Mouse (Mus musculus) embryonic facial prominence, embryonic 10.5 days (tissue): Measurements from ENCODE around the gene Acot11. TPM values are rescaled to one million over a fixed set of nuclear protein-coding genes. Genes with fewer than 3 reads are reported as not detected.
"Not testable (repeated sequence)": the region's sequence is repeated elsewhere in the genome, so short reads cannot be mapped to it uniquely, and the experiment has no call there.

Experiments used
- DNase-seq: peaks from one replicate; pipeline ENCODE4 v3.0.0-alpha.2; 2017; ENCODE audit warnings: low spot score
- H3K27ac ChIP-seq: fragments of 300-500 bp; sonication (generic); replicated peaks from 2 replicates; pipeline ENCODE4 v1.5.1; 2016; ENCODE audit warnings: mild to moderate bottlenecking
- H3K27me3 ChIP-seq: fragments of 300-500 bp; sonication (generic); replicated peaks from 2 replicates; pipeline ENCODE4 v1.6.1; 2016; ENCODE audit warnings: low read depth, mild to moderate bottlenecking; ENCODE audit not compliant: poor library complexity, severe bottlenecking
- H3K36me3 ChIP-seq: fragments of 300-500 bp; sonication (generic); replicated peaks from 2 replicates; pipeline ENCODE4 v1.6.1; 2016; ENCODE audit warnings: mild to moderate bottlenecking, moderate library complexity
- H3K4me1 ChIP-seq: fragments of 300-500 bp; sonication (generic); 2 replicates; pipeline ENCODE4 v1.6.1; 2016
- H3K4me3 ChIP-seq: fragments of 300-500 bp; sonication (generic); 2 replicates; pipeline ENCODE4 v1.5.1; 2016; ENCODE audit warnings: mild to moderate bottlenecking, moderate library complexity
- H3K9me3 ChIP-seq: fragments of 300-500 bp; sonication (generic); 2 replicates; pipeline ENCODE4 v1.6.1; 2016; ENCODE audit warnings: mild to moderate bottlenecking
- WGBS: fragments of 180-500 bp; shearing (Covaris S2); methylation state at CpG from one replicate; pipeline ENCODE4 v1.1.7; 2016; 5-methylcytosine and 5-hydroxymethylcytosine counted together
- polyA plus RNA-seq: library from polyadenylated mRNA; unstranded; fragments of >200 nt; fragmentation: Nextera tagmentation; extraction: Ambion mirVana; gene quantifications from 2 replicates; pipeline ENCODE4 v1.2.1, GENCODE M21; 2016

The Acot11 gene
- polyA plus RNA-seq, 1 experiment from 2014 or later, result 2.1 TPM

GRCm38 (mm10) chr4:106804201-106804909, 443 bp downstream of the Acot11 start:
- peak overlapping the region; percentile 49 for H3K4me3 ChIP-seq
- H3K4me1 ChIP-seq, result peaks cover 23% of the 10 kb centered on the region
- WGBS, result 43% methylated on average over 16 of the region's 16 CpGs
- H3K9me3 ChIP-seq, result no peaks in the 10 kb centered on the region
- DNase-seq, result no peak
- peak overlapping the region; percentile 69 for H3K27ac ChIP-seq
- peaks cover 28% of the 10 kb centered on the region for H3K27me3 ChIP-seq
- H3K36me3 ChIP-seq, result no peaks in the 10 kb centered on the region

- peaks cover 32% of the 10 kb centered on the region for H3K27me3 ChIP-seq
- no peak overlapping the region for H3K4me3 ChIP-seq
- peaks cover 29% of the 10 kb centered on the region for H3K4me1 ChIP-seq
- H3K36me3 ChIP-seq, result no peaks in the 10 kb centered on the region
- no peaks in the 10 kb centered on the region for H3K9me3 ChIP-seq
- 83% methylated on average over 4 of the region's 4 CpGs for WGBS
- no peak overlapping the region for H3K27ac ChIP-seq
- DNase-seq, result no peak
Observed at GRCm38 (mm10) chr4:106803781-106804180, 1.0 kb downstream of the Acot11 start.

GRCm38 (mm10) chr4:106799772-106800336, 4.9 kb downstream of the Acot11 start:
- Histone ChIP-seq H3K4me1 (peaks cover 27% of the 10 kb centered on the region), H3K27me3 (peaks cover 30% of the 10 kb centered on the region), H3K27ac (peak overlapping the region; percentile 30; the same call in 1 of the 2 replicates), H3K4me3 (peak overlapping the region; percentile 46), H3K36me3 (no peaks in the 10 kb centered on the region), H3K9me3 (no peaks in the 10 kb centered on the region)
- WGBS, result 7% methylated on average over 15 of the region's 15 CpGs
- DNase-seq, result peak; percentile 76

GRCm38 (mm10) chr4:106798908-106799546, 5.8 kb downstream of the Acot11 start:
- H3K27me3 ChIP-seq, result peaks cover 22% of the 10 kb centered on the region
- no peak for DNase-seq
- no peaks in the 10 kb centered on the region for H3K9me3 ChIP-seq
- H3K4me1 ChIP-seq, result peaks cover 23% of the 10 kb centered on the region
- H3K4me3 ChIP-seq, result no peak overlapping the region
- 74% methylated on average over 10 of the region's 10 CpGs for WGBS
- no peaks in the 10 kb centered on the region for H3K36me3 ChIP-seq
- H3K27ac ChIP-seq, result no peak overlapping the region

GRCm38 (mm10) chr4:106795289-106795688, 9.5 kb downstream of the Acot11 start:
- Histone ChIP-seq H3K4me1 (peaks cover 23% of the 10 kb centered on the region), H3K9me3 (no peaks in the 10 kb centered on the region), H3K27me3 (peaks cover 12% of the 10 kb centered on the region), H3K36me3 (no peaks in the 10 kb centered on the region), H3K27ac (no peak overlapping the region), H3K4me3 (no peak overlapping the region)
- whole genome bisulfite sequencing, result 93% methylated on average over 2 of the region's 2 CpGs
- no peak for DNase-seq

- Histone ChIP-seq H3K27ac (no peak overlapping the region), H3K4me1 (peaks cover 16% of the 10 kb centered on the region), H3K36me3 (no peaks in the 10 kb centered on the region), H3K9me3 (no peaks in the 10 kb centered on the region), H3K4me3 (no peak overlapping the region), H3K27me3 (peaks cover 12% of the 10 kb centered on the region)
- 88% methylated on average over 7 of the region's 7 CpGs for WGBS
- DNase-seq, result no peak
Observed at GRCm38 (mm10) chr4:106794247-106794646, 10.6 kb downstream of the Acot11 start.

GRCm38 (mm10) chr4:106793826-106794225, 11.0 kb downstream of the Acot11 start:
- not testable (repeated sequence) for DNase-seq, H3K9me3 ChIP-seq, H3K36me3 ChIP-seq, H3K4me3 ChIP-seq, H3K27me3 ChIP-seq, H3K27ac ChIP-seq
- 88% methylated on average over 9 of the region's 9 CpGs for WGBS
- peaks cover 16% of the 10 kb centered on the region for H3K4me1 ChIP-seq

- no peak overlapping the region for H3K4me3 ChIP-seq
- H3K36me3 ChIP-seq, result no peaks in the 10 kb centered on the region
- no peak overlapping the region for H3K27ac ChIP-seq
- peaks cover 26% of the 10 kb centered on the region for H3K4me1 ChIP-seq
- DNase-seq, result no peak
- H3K9me3 ChIP-seq, result no peaks in the 10 kb centered on the region
- no peaks in the 10 kb centered on the region for H3K27me3 ChIP-seq
Observed at GRCm38 (mm10) chr4:106792276-106792675, 12.5 kb downstream of the Acot11 start.

GRCm38 (mm10) chr4:106790938-106791337, 13.9 kb downstream of the Acot11 start:
- peaks cover 39% of the 10 kb centered on the region for H3K4me1 ChIP-seq
- WGBS, result 92% methylated on average over 1 of the region's 1 CpGs
- no peaks in the 10 kb centered on the region for H3K9me3 ChIP-seq
- DNase-seq, result no peak
- H3K4me3 ChIP-seq, result no peak overlapping the region
- H3K36me3 ChIP-seq, result no peaks in the 10 kb centered on the region
- no peaks in the 10 kb centered on the region for H3K27me3 ChIP-seq
- no peak overlapping the region for H3K27ac ChIP-seq

- H3K4me3 ChIP-seq, H3K27ac ChIP-seq, H3K36me3 ChIP-seq, DNase-seq, H3K27me3 ChIP-seq, H3K9me3 ChIP-seq: not testable (repeated sequence)
- H3K4me1 ChIP-seq, result peaks cover 47% of the 10 kb centered on the region
- WGBS, result 82% methylated on average over 5 of the region's 5 CpGs
Observed at GRCm38 (mm10) chr4:106790218-106790617, 14.6 kb downstream of the Acot11 start.

GRCm38 (mm10) chr4:106789705-106790104, 15.1 kb downstream of the Acot11 start:
- WGBS, result 81% methylated on average over 9 of the region's 9 CpGs
- H3K27me3 ChIP-seq, result no peaks in the 10 kb centered on the region
- H3K27ac ChIP-seq, result no peak overlapping the region
- H3K4me3 ChIP-seq, result no peak overlapping the region
- DNase-seq, result no peak
- no peaks in the 10 kb centered on the region for H3K36me3 ChIP-seq
- H3K4me1 ChIP-seq, result peaks cover 52% of the 10 kb centered on the region
- no peaks in the 10 kb centered on the region for H3K9me3 ChIP-seq

- Histone ChIP-seq H3K4me1 (peaks cover 58% of the 10 kb centered on the region), H3K27ac (no peak overlapping the region), H3K4me3 (no peak overlapping the region), H3K9me3 (no peaks in the 10 kb centered on the region), H3K27me3 (no peaks in the 10 kb centered on the region), H3K36me3 (no peaks in the 10 kb centered on the region)
- 86% methylated on average over 11 of the region's 11 CpGs for WGBS
- DNase-seq, result no peak
Observed at GRCm38 (mm10) chr4:106788627-106789026, 16.2 kb downstream of the Acot11 start.

- Histone ChIP-seq H3K27ac (peak overlapping the region; percentile 91), H3K9me3 (no peaks in the 10 kb centered on the region), H3K4me1 (peaks cover 66% of the 10 kb centered on the region)
Observed at GRCm38 (mm10) chr4:106787830-106788229, 17.0 kb downstream of the Acot11 start.

More at GRCm38 (mm10) chr4:106787830-106788229, 17.0 kb downstream of the Acot11 start:
- Histone ChIP-seq H3K27me3 (no peaks in the 10 kb centered on the region), H3K4me3 (no peak overlapping the region), H3K36me3 (no peaks in the 10 kb centered on the region)
- 59% methylated on average over 7 of the region's 7 CpGs for WGBS
- DNase-seq, result peak; percentile 60
